Mouse (Mus musculus) brain, embryonic 14.5 days (tissue): ENCODE measurements around the gene Elmod2.

Experiments used
- CTCF ChIP-seq: fragments of 200-500 bp; IDR thresholded peaks from 2 replicates; pipeline ENCODE4 v1.5.1; 2012; ENCODE audit warnings: inconsistent platforms, mild to moderate bottlenecking, moderate library complexity, borderline replicate concordance; ENCODE audit not compliant: insufficient read depth, insufficient read length; ENCODE audit errors: extremely low read depth
- POLR2A ChIP-seq: fragments of 200-500 bp; IDR thresholded peaks from 2 replicates; pipeline ENCODE4 v1.6.1; 2012; ENCODE audit warnings: mild to moderate bottlenecking, inconsistent platforms, borderline replicate concordance; ENCODE audit not compliant: poor library complexity, insufficient read depth, insufficient read length, severe bottlenecking; ENCODE audit errors: extremely low read depth

GRCm38 (mm10) chr8:83272464-83272863 is 59.8 kb downstream of the Elmod2 start:
- no peak for TF ChIP-seq POLR2A
- no peak for TF ChIP-seq CTCF
